In genomic region chr9:21760155-21761088, GRCm38 (mm10) we compare ENCODE assay signal across 8 mouse cellular contexts. TPM values are rescaled to one million over a fixed set of nuclear protein-coding genes. Genes with fewer than 3 reads are reported as not detected.
A peak's percentile ranks its signal among the peaks of the same experiment; 100 is the strongest.
DNase-seq lines count a peak whose midpoint lies in the region; ATAC-seq lines count a peak whose summit lies in the region.

TSS of gene Spc24 (minus strand) at chr9:21760303.

- H3K9me3 ChIP-seq in heart, embryonic 14.5 days (ENCODE audit: control insufficient read depth, low read length): no peaks in the 10 kb centered on the region
- H3K9me3 ChIP-seq in liver, embryonic 13.5 days (replicated peaks): no peaks in the 10 kb centered on the region
- H3K9me3 ChIP-seq in stomach, embryonic 16.5 days (replicated peaks; ENCODE audit: control insufficient read depth, low read length): no peaks in the 10 kb centered on the region

- H3K36me3 ChIP-seq in heart, embryonic 14.5 days (ENCODE audit: control insufficient read depth, insufficient read depth, low read length): peaks cover 16% of the 10 kb centered on the region
- H3K36me3 ChIP-seq in liver, embryonic 13.5 days: peaks cover 33% of the 10 kb centered on the region
- H3K36me3 ChIP-seq in stomach, embryonic 16.5 days (ENCODE audit: control insufficient read depth, insufficient read depth, low read length): peaks cover 12% of the 10 kb centered on the region; the same call in 1 of the 2 replicates

- peak; percentile 98 for ATAC-seq in CD4-positive, CD25-positive, alpha-beta regulatory T cell, adult 4 months
- peak; percentile 90 for ATAC-seq in heart, embryonic 14.5 days (ENCODE audit: insufficient number of reproducible peaks, insufficient read depth, low FRiP score, low read depth)
- ATAC-seq in liver, embryonic 13.5 days (ENCODE audit: low read depth): peak; percentile 94
- ATAC-seq in stomach, embryonic 16.5 days (ENCODE audit: insufficient read depth, low FRiP score): peak; percentile 95

- no peaks in the 10 kb centered on the region for H3K27me3 ChIP-seq in heart, embryonic 14.5 days (ENCODE audit: control insufficient read depth, insufficient read depth, low read length)
- no peaks in the 10 kb centered on the region for H3K27me3 ChIP-seq in liver, embryonic 13.5 days
- no peaks in the 10 kb centered on the region for H3K27me3 ChIP-seq in stomach, embryonic 16.5 days (ENCODE audit: control insufficient read depth, insufficient read depth, low read length)

- peak within 1 kb of the TSS; percentile 77 for H3K9ac ChIP-seq in heart, embryonic 14.5 days (ENCODE audit: low read length)
- H3K9ac ChIP-seq in liver, embryonic 13.5 days: peak within 1 kb of the TSS; percentile 94
- peak within 1 kb of the TSS; percentile 90 for H3K9ac ChIP-seq in stomach, embryonic 16.5 days (ENCODE audit: low read length)

- peaks cover 13 to 25% of the 10 kb centered on the region in 2 experiments for H3K4me1 ChIP-seq in heart, embryonic 14.5 days (ENCODE audit: control insufficient read depth in 2 of 2, insufficient read depth in 2 of 2, low read length in 2 of 2)
- H3K4me1 ChIP-seq in liver, embryonic 13.5 days (replicated peaks): peaks cover 45% of the 10 kb centered on the region
- H3K4me1 ChIP-seq in stomach, embryonic 16.5 days (ENCODE audit: control insufficient read depth, insufficient read depth, low read length): 0 out of 2 replicates have a peak, but pooled peaks cover 15% of the 10 kb centered on the region

- peak within 1 kb of the TSS; percentile 77 for H3K4me2 ChIP-seq in heart, embryonic 14.5 days (ENCODE audit: low read length)
- peak within 1 kb of the TSS; percentile 83 for H3K4me2 ChIP-seq in liver, embryonic 13.5 days
- peak within 1 kb of the TSS; percentile 89 for H3K4me2 ChIP-seq in stomach, embryonic 16.5 days (ENCODE audit: low read depth, low read length)

- H3K27ac ChIP-seq in heart, embryonic 14.5 days (replicated peaks in 1 of 2; ENCODE audit: control insufficient read depth in 1 of 2, insufficient read depth in 1 of 2, low read depth in 2 of 2, low read length in 2 of 2): peak within 1 kb of the TSS; percentile 21 to 63; a peak in 3 of 4 replicates
- H3K27ac ChIP-seq in liver, embryonic 13.5 days: peak within 1 kb of the TSS; percentile 83
- H3K27ac ChIP-seq in stomach, embryonic 16.5 days (ENCODE audit: low read length): peak within 1 kb of the TSS; percentile 66

- DNase-seq in c-Kit-negative CD71-positive TER-119-positive erythroid progenitor cells, embryonic 14.5 days (ENCODE audit: low read depth, low spot score): peak; percentile 97
- peak; percentile 85 for DNase-seq in fibroblast of lung, adult 2 months (ENCODE audit: low read depth)
- peak; percentile 97 for DNase-seq in kidney, postnatal 14 days
- peak; percentile 93 for DNase-seq in liver, embryonic 13.5 days
- peak; percentile 97 for DNase-seq in neural tube, embryonic 10.5 days (ENCODE audit: extremely low spot score, low spot score)

- H3K4me3 ChIP-seq in heart, embryonic 14.5 days (ENCODE audit: control insufficient read depth in 1 of 2, insufficient read depth in 1 of 2, low read depth in 1 of 2, low read length in 2 of 2): peak within 1 kb of the TSS; percentile 67 to 87
- peak within 1 kb of the TSS; percentile 96 for H3K4me3 ChIP-seq in liver, embryonic 13.5 days (replicated peaks)
- H3K4me3 ChIP-seq in stomach, embryonic 16.5 days (replicated peaks; ENCODE audit: low read length): peak within 1 kb of the TSS; percentile 89

- WGBS in heart, embryonic 14.5 days: under 1% methylated on average over 49 of the region's 54 CpGs
- WGBS in liver, embryonic 13.5 days (ENCODE audit: insufficient replicate concordance): under 1% methylated on average over 50 of the region's 54 CpGs
- under 1% methylated on average over 52 of the region's 54 CpGs for WGBS in stomach, embryonic 16.5 days

RNA-seq across cellular contexts. Expression of gene Spc24, which starts in this region (rescaled TPM):
- 10 to 100 TPM in 1 of 2 experiments, 1 to 10 TPM in 1; 6.5 to 13.5 TPM for polyA plus RNA-seq in CD4-positive, CD25-positive, alpha-beta regulatory T cell, adult 4 months (2017; shearing (Covaris generic))
- 82.9 and 97.9 TPM in 2 replicates for polyA plus RNA-seq in heart, embryonic 14.5 days (2014; fragmentation: Nextera tagmentation; extraction: Ambion mirVana)
- polyA plus RNA-seq in liver, embryonic 13.5 days (2015; fragmentation: Nextera tagmentation; extraction: Ambion mirVana): 86.3 and 91.5 TPM in 2 replicates
- 83.7 and 87.5 TPM in 2 replicates for polyA plus RNA-seq in stomach, embryonic 16.5 days (2015; fragmentation: Nextera tagmentation; extraction: Ambion mirVana)

Comparison
In these comparisons a context has a peak if more than half of its experiments do, and no peak if none do; other contexts are left out.
1. Peak in every context shown above with its lines: DNase-seq, ATAC-seq, H3K4me3 ChIP-seq and H3K27ac ChIP-seq.